Mouse (Mus musculus) CD4-positive naive resting alpha-beta T cell, adult 76 days (primary cell): ENCODE measurements around the gene Atxn3. TPM values are rescaled to one million over a fixed set of nuclear protein-coding genes. Genes with fewer than 3 reads are reported as not detected.

Experiments
- total RNA-seq: library from RNA; stranded (reverse); gene quantifications from one replicate; pipeline ENCODE4 v1.2.4, GENCODE M21; 2023

Gene Atxn3
- 21.6 TPM for total RNA-seq

GRCm38 (mm10) chr12:101957942-101958544 lies at the start of gene Atxn3:
Atxn3 (minus strand) TSS chr12:101958246.

GRCm38 (mm10) chr12:101975601-101976571 lies 17.8 kb upstream of the Atxn3 start, which contains the start of gene Cpsf2:
Cpsf2 (plus strand) TSS chr12:101975988.

GRCm38 (mm10) chr12:101912626-101913490 lies 45.2 kb downstream of the Atxn3 start, which contains the start of gene Trip11:
Trip11 (minus strand) TSS chr12:101913267.

Other genes starting within 250 kb of the Atxn3 start
- gene Tc2n, start 239.7 kb downstream of the Atxn3 start, total RNA-seq = not detected
- gene Fbln5, start 139.2 kb downstream of the Atxn3 start, total RNA-seq = not detected
- 87.9 TPM for gene Trip11, start 45.0 kb downstream of the Atxn3 start, total RNA-seq
- 14.9 TPM for gene Cpsf2, start 17.7 kb upstream of the Atxn3 start, total RNA-seq
- gene Slc24a4, start 170.5 kb upstream of the Atxn3 start, total RNA-seq = not detected